Mouse (Mus musculus) limb, embryonic 14.5 days (tissue): ENCODE measurements around the gene Pcdh17. TPM values are rescaled to one million over a fixed set of nuclear protein-coding genes. Genes with fewer than 3 reads are reported as not detected.

Experiments used
- ATAC-seq: fragments of 200-750 bp; cut with Nextera tagmentation; 2 replicates; pipeline ENCODE4 v1.8.0; 2017; ENCODE audit warnings: low read depth, moderate number of reproducible peaks, moderate TSS enrichment; ENCODE audit not compliant: low FRiP score
- DNase-seq: peaks from one replicate; pipeline ENCODE4 v3.0.0-alpha.2; 2015; ENCODE audit warnings: low spot score
- H3K27ac ChIP-seq: fragments of 300-500 bp; sonication (generic); replicated peaks from 2 replicates; pipeline ENCODE4 v1.5.1; 2014; ENCODE audit warnings: low read depth, mild to moderate bottlenecking, low read length, moderate library complexity, mixed read lengths
- H3K27me3 ChIP-seq: fragments of 300-500 bp; sonication (generic); 2 replicates; pipeline ENCODE4 v1.6.1; 2014; ENCODE audit warnings: low read length, mixed read lengths; ENCODE audit not compliant: control insufficient read depth, insufficient read depth
- H3K36me3 ChIP-seq: fragments of 300-500 bp; sonication (generic); 2 replicates; pipeline ENCODE4 v1.6.1; 2014; ENCODE audit warnings: mild to moderate bottlenecking, low read length, moderate library complexity, mixed read lengths; ENCODE audit not compliant: control insufficient read depth, insufficient read depth
- H3K4me1 ChIP-seq: fragments of 300-500 bp; sonication (generic); 2 replicates; pipeline ENCODE4 v1.6.1; 2014; ENCODE audit warnings: antibody characterized with exemption, low read length, mixed read lengths; ENCODE audit not compliant: control insufficient read depth, insufficient read depth
- H3K4me2 ChIP-seq: fragments of 300-500 bp; sonication (generic); replicated peaks from 2 replicates; pipeline ENCODE4 v1.6.1; 2014; ENCODE audit warnings: low read depth, mild to moderate bottlenecking, low read length, moderate library complexity; ENCODE audit not compliant: severe bottlenecking
- H3K4me3 ChIP-seq: fragments of 300-500 bp; sonication (generic); replicated peaks from 2 replicates; pipeline ENCODE4 v1.5.1; 2014; ENCODE audit warnings: low read length
- H3K9ac ChIP-seq: fragments of 300-500 bp; sonication (generic); 2 replicates; pipeline ENCODE4 v1.6.1; 2014; ENCODE audit warnings: mild to moderate bottlenecking, low read depth, low read length, moderate library complexity; ENCODE audit not compliant: severe bottlenecking
- H3K9me3 ChIP-seq: fragments of 300-500 bp; sonication (generic); 2 replicates; pipeline ENCODE4 v1.6.1; 2016; ENCODE audit warnings: low read length; ENCODE audit not compliant: control insufficient read depth
- POLR2A ChIP-seq: fragments of 200-500 bp; IDR thresholded peaks from 2 replicates; pipeline ENCODE4 v1.8.0; 2012; ENCODE audit warnings: inconsistent platforms, mild to moderate bottlenecking, moderate library complexity, borderline replicate concordance; ENCODE audit not compliant: insufficient read depth, insufficient read length; ENCODE audit errors: extremely low read depth
- WGBS: fragments of 180-500 bp; shearing (Covaris S2); extraction: QIAGEN DNeasy Blood & Tissue Kit; methylation state at CpG from one replicate; pipeline ENCODE4 v1.1.7; 2014; 5-methylcytosine and 5-hydroxymethylcytosine counted together
- polyA plus RNA-seq, 2 experiments: library from polyadenylated mRNA; depleted of rRNA in 1 of 2; stranded (reverse) in 1 of 2; unstranded in 1 of 2; fragments of >200 nt; fragmentation: Nextera tagmentation in 1 of 2; extraction: Ambion mirVana in 1 of 2; gene quantifications; 2 replicates each; pipeline versions ENCODE4 v1.2.1 to v1.2.3; 2012 to 2014

Pcdh17 gene
- polyA plus RNA-seq, 2 experiments: 3.8 to 6.3 TPM

- H3K27ac ChIP-seq: no peak overlapping the region
- H3K27me3 ChIP-seq: no peaks in the 10 kb centered on the region
- DNase-seq: no peak
- no peak overlapping the region for H3K9ac ChIP-seq
- no peaks in the 10 kb centered on the region for H3K4me1 ChIP-seq
- no peaks in the 10 kb centered on the region for H3K36me3 ChIP-seq
- H3K9me3 ChIP-seq: no peaks in the 10 kb centered on the region
- 53% methylated on average over 4 of the region's 4 CpGs for WGBS
- H3K4me3 ChIP-seq: no peak overlapping the region
- TF ChIP-seq POLR2A: no peak
- ATAC-seq: no peak
- no peak overlapping the region for H3K4me2 ChIP-seq
Measured at GRCm38 (mm10) chr14:84454074-84454845, 10.9 kb downstream of the Pcdh17 start.

- Histone ChIP-seq H3K9ac (no peak overlapping the region), H3K27me3 (no peaks in the 10 kb centered on the region), H3K36me3 (no peaks in the 10 kb centered on the region), H3K27ac (no peak overlapping the region), H3K9me3 (no peaks in the 10 kb centered on the region), H3K4me2 (no peak overlapping the region), H3K4me1 (no peaks in the 10 kb centered on the region), H3K4me3 (no peak overlapping the region)
- WGBS: 68% methylated on average over 1 of the region's 1 CpGs
- ATAC-seq (no peak), DNase-seq (no peak)
- no peak for TF ChIP-seq POLR2A
Measured at GRCm38 (mm10) chr14:84475491-84475890, 32.1 kb downstream of the Pcdh17 start.

GRCm38 (mm10) chr14:84476336-84476735 is 33.0 kb downstream of the Pcdh17 start:
- H3K9ac ChIP-seq: no peak overlapping the region
- no peaks in the 10 kb centered on the region for H3K27me3 ChIP-seq
- H3K36me3 ChIP-seq: no peaks in the 10 kb centered on the region
- H3K4me2 ChIP-seq: no peak overlapping the region
- no peak for ATAC-seq
- TF ChIP-seq POLR2A: no peak
- no peaks in the 10 kb centered on the region for H3K4me1 ChIP-seq
- no peak for DNase-seq
- no peak overlapping the region for H3K4me3 ChIP-seq
- 78% methylated on average over 8 of the region's 8 CpGs for WGBS
- no peak overlapping the region for H3K27ac ChIP-seq
- H3K9me3 ChIP-seq: no peaks in the 10 kb centered on the region

GRCm38 (mm10) chr14:84476906-84477305 is 33.5 kb downstream of the Pcdh17 start:
- Histone ChIP-seq H3K27me3 (no peaks in the 10 kb centered on the region), H3K4me1 (no peaks in the 10 kb centered on the region), H3K9me3 (no peaks in the 10 kb centered on the region), H3K36me3 (no peaks in the 10 kb centered on the region), H3K4me2 (no peak overlapping the region), H3K4me3 (no peak overlapping the region), H3K9ac (no peak overlapping the region), H3K27ac (no peak overlapping the region)
- no peak for ATAC-seq
- WGBS: 80% methylated on average over 4 of the region's 4 CpGs
- DNase-seq: no peak
- TF ChIP-seq POLR2A: no peak

GRCm38 (mm10) chr14:84477411-84477810 is 34.0 kb downstream of the Pcdh17 start:
- Histone ChIP-seq H3K9me3 (no peaks in the 10 kb centered on the region), H3K27ac (no peak overlapping the region), H3K36me3 (no peaks in the 10 kb centered on the region), H3K9ac (no peak overlapping the region), H3K4me1 (no peaks in the 10 kb centered on the region), H3K4me2 (no peak overlapping the region), H3K27me3 (no peaks in the 10 kb centered on the region), H3K4me3 (no peak overlapping the region)
- 71% methylated on average over 13 of the region's 13 CpGs for WGBS
- DNase-seq (no peak), ATAC-seq (no peak)
- no peak for TF ChIP-seq POLR2A
